Mouse (Mus musculus): ENCODE measurements at regions not wholly inside any gene's neighbourhood (a gene's known extent, or its start where the extent isn't known, plus 50 kb on each side); places are given as distances from the start of the nearest gene placed in this dataset.

GRCm38 (mm10) chr8:116141363-116141762 is 363.4 kb upstream of the Dynlrb2 start:
- in situ Hi-C loops (cut with MboI; ENCODE audit: low sequenced_read_pairs): no loop called here

- in situ Hi-C loops (cut with MboI; ENCODE audit: low sequenced_read_pairs): no loop called here
Measured at GRCm38 (mm10) chr8:116139934-116140333, 364.8 kb upstream of the Dynlrb2 start.

DNA sequence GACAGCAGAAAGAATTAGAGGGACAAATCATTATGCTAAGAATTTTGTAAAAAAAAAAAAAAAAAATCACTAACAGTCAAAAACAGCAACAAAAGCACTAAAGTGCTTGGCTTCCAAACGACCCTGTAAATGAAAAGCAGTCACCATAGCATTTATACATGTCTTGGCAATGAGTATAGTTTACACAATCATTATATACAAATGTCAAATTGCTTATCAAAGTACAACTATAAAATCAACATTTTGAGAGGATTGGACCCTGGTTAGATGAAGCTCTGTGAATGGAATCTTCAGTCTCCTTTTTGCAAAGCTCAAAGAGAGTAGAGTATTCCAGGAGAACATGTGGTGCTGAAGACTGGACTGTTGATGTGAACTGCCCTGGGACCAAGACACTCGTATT is 367.0 kb upstream of the Dynlrb2 start:
- in situ Hi-C loops (cut with MboI; ENCODE audit: low sequenced_read_pairs): no loop called here

GRCm38 (mm10) chr8:116133503-116133902 is 371.3 kb upstream of the Dynlrb2 start:
- in situ Hi-C loops (cut with MboI; ENCODE audit: low sequenced_read_pairs): no loop called here

DNA sequence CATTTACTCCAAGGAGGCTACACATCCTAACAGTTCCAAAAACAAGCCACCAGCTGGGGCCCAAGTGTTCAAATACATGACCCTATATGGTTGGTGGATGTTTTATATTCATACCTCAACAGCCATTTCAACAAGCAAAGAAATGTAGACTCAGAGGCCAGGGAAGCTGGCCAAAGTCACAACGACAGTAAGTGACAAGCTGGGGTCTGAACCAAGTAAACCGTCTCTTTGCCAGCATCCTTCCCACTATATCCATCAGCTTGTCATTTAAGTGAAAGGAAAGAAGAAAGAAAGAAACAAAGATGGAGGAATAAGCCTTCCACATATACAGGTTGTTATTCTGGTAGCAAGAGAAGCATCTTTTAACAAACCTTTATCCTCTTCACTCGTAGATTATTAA is 371.7 kb upstream of the Dynlrb2 start:
- in situ Hi-C loops (cut with MboI; ENCODE audit: low sequenced_read_pairs): no loop called here

DNA sequence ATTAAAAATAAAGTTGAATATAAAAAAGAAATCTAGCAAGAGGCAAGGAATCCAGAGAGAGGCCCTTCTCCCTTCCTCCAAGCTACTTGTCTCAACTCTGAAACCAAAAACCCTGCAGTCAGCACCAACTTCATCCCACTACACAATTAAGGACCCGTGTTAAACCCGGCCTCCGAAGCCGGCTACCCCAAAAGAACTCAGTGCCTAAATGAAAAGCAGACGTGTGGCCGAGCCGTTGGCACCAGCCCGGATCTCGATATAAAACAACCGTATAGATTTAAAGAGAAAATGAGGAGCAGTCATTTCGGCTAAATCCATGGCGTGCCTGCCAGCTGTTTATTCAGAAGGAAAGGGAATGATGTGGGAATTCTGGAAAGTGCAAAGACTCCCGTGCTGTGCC is 384.7 kb upstream of the Dynlrb2 start:
- in situ Hi-C loops (cut with MboI; ENCODE audit: low sequenced_read_pairs): no loop called here

GRCm38 (mm10) chr8:116117919-116118318 is 386.9 kb upstream of the Dynlrb2 start:
- in situ Hi-C loops (cut with MboI; ENCODE audit: low sequenced_read_pairs): no loop called here

- in situ Hi-C loops (cut with MboI; ENCODE audit: low sequenced_read_pairs): no loop called here
Measured at GRCm38 (mm10) chr8:116116625-116117024, 388.1 kb upstream of the Dynlrb2 start.

GRCm38 (mm10) chr8:116115811-116116372 is 388.9 kb upstream of the Dynlrb2 start:
- in situ Hi-C loops (cut with MboI; ENCODE audit: low sequenced_read_pairs): no loop called here

GRCm38 (mm10) chr8:116114978-116115377 is 389.8 kb upstream of the Dynlrb2 start:
- in situ Hi-C loops (cut with MboI; ENCODE audit: low sequenced_read_pairs): no loop called here

- in situ Hi-C loops (cut with MboI; ENCODE audit: low sequenced_read_pairs): no loop called here
Measured at GRCm38 (mm10) chr8:116114502-116114901, 390.3 kb upstream of the Dynlrb2 start.

- in situ Hi-C loops (cut with MboI; ENCODE audit: low sequenced_read_pairs): no loop called here
Measured at GRCm38 (mm10) chr8:116111168-116111567, 393.6 kb upstream of the Dynlrb2 start.

DNA sequence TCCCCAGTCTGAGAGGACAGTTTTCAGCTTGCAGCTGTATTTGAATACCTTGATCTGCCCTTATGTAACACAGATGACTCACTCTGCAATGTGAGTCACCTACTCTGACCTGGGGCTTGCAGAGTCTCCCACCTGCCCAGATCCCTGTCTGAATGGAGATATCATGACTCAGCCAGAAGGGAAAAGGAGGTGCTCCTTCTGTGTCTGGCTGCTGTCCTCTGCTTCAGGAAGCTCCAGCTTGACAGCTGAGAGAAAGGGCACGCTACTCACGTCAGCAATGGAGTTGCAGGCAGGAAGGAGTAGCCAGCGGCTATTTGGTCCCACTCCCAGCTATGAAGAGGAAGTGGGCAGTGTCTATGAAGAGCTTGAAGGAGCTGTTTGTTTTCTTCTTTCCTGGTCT is 389.1 kb upstream of the Maf start:
- in situ Hi-C loops (cut with MboI; ENCODE audit: low sequenced_read_pairs): no loop called here

DNA sequence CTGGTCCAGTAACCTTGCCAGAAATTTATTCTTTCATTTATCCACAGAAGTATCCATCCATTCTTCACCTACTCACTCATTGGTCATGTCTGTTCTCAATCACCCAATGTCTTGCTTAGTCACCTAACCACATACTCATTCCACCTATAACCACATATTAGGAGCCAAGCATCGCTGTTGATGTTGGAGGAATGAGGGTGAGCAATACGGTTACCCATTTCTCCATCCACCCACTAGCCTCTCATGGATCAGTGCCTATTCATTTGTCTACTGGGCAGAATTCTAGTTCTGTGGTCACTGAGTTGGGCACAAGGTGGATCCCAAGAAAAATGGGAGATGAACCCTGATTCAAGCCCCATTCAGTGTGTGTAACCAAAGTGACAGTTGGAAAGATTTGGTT is 375.6 kb upstream of the Maf start:
- in situ Hi-C loops (cut with MboI; ENCODE audit: low sequenced_read_pairs): no loop called here

- in situ Hi-C loops (cut with MboI; ENCODE audit: low sequenced_read_pairs): no loop called here
Measured at GRCm38 (mm10) chr8:116078849-116079407, 371.3 kb upstream of the Maf start.

- in situ Hi-C loops (cut with MboI; ENCODE audit: low sequenced_read_pairs): no loop called here
Measured at GRCm38 (mm10) chr8:116071497-116071896, 363.9 kb upstream of the Maf start.

DNA sequence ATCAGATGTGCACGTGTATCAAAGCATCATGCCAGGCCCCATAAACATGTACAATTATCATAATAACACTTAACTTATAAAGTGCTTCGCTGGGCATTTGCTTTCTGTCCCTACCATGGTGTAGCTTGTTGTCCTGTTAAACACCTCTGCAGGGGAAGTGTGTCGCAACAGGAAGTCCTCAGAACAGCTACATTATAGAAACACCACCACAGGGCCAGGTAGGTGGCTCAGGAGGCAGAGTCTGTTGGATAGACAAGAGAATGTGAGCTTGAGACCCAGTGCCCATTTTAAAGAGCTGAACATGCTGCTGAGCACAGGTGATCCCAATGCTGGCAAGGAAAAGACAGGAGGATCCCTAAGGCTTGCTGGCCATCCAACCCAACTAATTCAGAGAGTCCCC is 361.9 kb upstream of the Maf start:
- in situ Hi-C loops (cut with MboI; ENCODE audit: low sequenced_read_pairs): no loop called here

GRCm38 (mm10) chr8:116067978-116068375 is 360.4 kb upstream of the Maf start:
- in situ Hi-C loops (cut with MboI; ENCODE audit: low sequenced_read_pairs): no loop called here

GRCm38 (mm10) chr8:116067182-116067977 is 359.8 kb upstream of the Maf start:
- in situ Hi-C loops (cut with MboI; ENCODE audit: low sequenced_read_pairs): no loop called here

- in situ Hi-C loops (cut with MboI; ENCODE audit: low sequenced_read_pairs): no loop called here
Measured at GRCm38 (mm10) chr8:116065871-116066270, 358.3 kb upstream of the Maf start.

GRCm38 (mm10) chr8:116065327-116065726 is 357.7 kb upstream of the Maf start:
- in situ Hi-C loops (cut with MboI; ENCODE audit: low sequenced_read_pairs): no loop called here

GRCm38 (mm10) chr8:116064562-116064961 is 357.0 kb upstream of the Maf start:
- in situ Hi-C loops (cut with MboI; ENCODE audit: low sequenced_read_pairs): no loop called here

Data from CH12F3 (cell line).